Mouse (Mus musculus) intestine, embryonic 15.5 days (tissue): ENCODE data around the gene Snx18. TPM values are rescaled to one million over a fixed set of nuclear protein-coding genes. Genes with fewer than 3 reads are reported as not detected.

Experiments used
- ATAC-seq: fragments of 200-750 bp; cut with Nextera tagmentation; 2 replicates; pipeline ENCODE4 v1.8.0; 2017; ENCODE audit warnings: moderate TSS enrichment, moderate library complexity
- H3K27ac ChIP-seq: fragments of 300-500 bp; sonication (generic); 2 replicates; pipeline ENCODE4 v1.5.1; 2015; ENCODE audit warnings: mild to moderate bottlenecking, inconsistent platforms
- H3K27me3 ChIP-seq: fragments of 300-500 bp; sonication (generic); replicated peaks from 2 replicates; pipeline ENCODE4 v1.6.1; 2015; ENCODE audit warnings: inconsistent platforms
- H3K36me3 ChIP-seq: fragments of 300-500 bp; sonication (generic); 2 replicates; pipeline ENCODE4 v1.6.1; 2015; ENCODE audit warnings: inconsistent platforms
- H3K4me1 ChIP-seq: fragments of 300-500 bp; sonication (generic); replicated peaks from 2 replicates; pipeline ENCODE4 v1.6.1; 2015; ENCODE audit warnings: inconsistent platforms
- H3K4me2 ChIP-seq: fragments of 300-500 bp; sonication (generic); replicated peaks from 2 replicates; pipeline ENCODE4 v1.6.1; 2015; ENCODE audit warnings: mild to moderate bottlenecking, inconsistent platforms
- H3K4me3 ChIP-seq: fragments of 300-500 bp; sonication (generic); replicated peaks from 2 replicates; pipeline ENCODE4 v1.5.1; 2015; ENCODE audit warnings: inconsistent platforms
- H3K9ac ChIP-seq: fragments of 300-500 bp; sonication (generic); 2 replicates; pipeline ENCODE4 v1.6.1; 2015; ENCODE audit warnings: inconsistent platforms
- H3K9me3 ChIP-seq: fragments of 300-500 bp; sonication (generic); 2 replicates; pipeline ENCODE4 v1.6.1; 2016; ENCODE audit warnings: inconsistent platforms
- WGBS: fragments of 180-500 bp; shearing (Covaris S2); methylation state at CpG from one replicate; pipeline ENCODE4 v1.1.7; 2015; 5-methylcytosine and 5-hydroxymethylcytosine counted together
- polyA plus RNA-seq: library from polyadenylated mRNA; unstranded; fragments of >200 nt; fragmentation: Nextera tagmentation; extraction: Ambion mirVana; gene quantifications from 2 replicates; pipeline ENCODE4 v1.2.1, GENCODE M21; 2015

Snx18 gene
- polyA plus RNA-seq, 1 experiment from 2014 or later = 20.3 TPM

GRCm38 (mm10) chr13:113601831-113602604 lies 16.3 kb downstream of the Snx18 start:
- H3K4me2 ChIP-seq = peak overlapping the region; percentile 15; the same call in 1 of the 2 replicates
- peak overlapping the region; percentile 18; the same call in 1 of the 2 replicates for H3K27ac ChIP-seq

GRCm38 (mm10) chr13:113600531-113601463 lies 17.6 kb downstream of the Snx18 start:
- no peak overlapping the region for H3K4me2 ChIP-seq
- no peaks in the 10 kb centered on the region for H3K27me3 ChIP-seq
- no peak overlapping the region for H3K27ac ChIP-seq
- no peaks in the 10 kb centered on the region for H3K36me3 ChIP-seq
- H3K4me3 ChIP-seq = no peak overlapping the region
- H3K9me3 ChIP-seq = no peaks in the 10 kb centered on the region
- no peak overlapping the region for H3K9ac ChIP-seq
- 86% methylated on average over 18 of the region's 18 CpGs for WGBS
- H3K4me1 ChIP-seq = peaks cover 48% of the 10 kb centered on the region
- no peak for ATAC-seq

More at GRCm38 (mm10) chr13:113601831-113602604, 16.3 kb downstream of the Snx18 start:
- Histone ChIP-seq H3K27me3 (no peaks in the 10 kb centered on the region), H3K9ac (no peak overlapping the region), H3K4me1 (peaks cover 44% of the 10 kb centered on the region), H3K36me3 (no peaks in the 10 kb centered on the region), H3K4me3 (no peak overlapping the region), H3K9me3 (no peaks in the 10 kb centered on the region)
- 84% methylated on average over 12 of the region's 12 CpGs for WGBS
- peak; percentile 14; the same call in 1 of the 2 replicates for ATAC-seq

DNA sequence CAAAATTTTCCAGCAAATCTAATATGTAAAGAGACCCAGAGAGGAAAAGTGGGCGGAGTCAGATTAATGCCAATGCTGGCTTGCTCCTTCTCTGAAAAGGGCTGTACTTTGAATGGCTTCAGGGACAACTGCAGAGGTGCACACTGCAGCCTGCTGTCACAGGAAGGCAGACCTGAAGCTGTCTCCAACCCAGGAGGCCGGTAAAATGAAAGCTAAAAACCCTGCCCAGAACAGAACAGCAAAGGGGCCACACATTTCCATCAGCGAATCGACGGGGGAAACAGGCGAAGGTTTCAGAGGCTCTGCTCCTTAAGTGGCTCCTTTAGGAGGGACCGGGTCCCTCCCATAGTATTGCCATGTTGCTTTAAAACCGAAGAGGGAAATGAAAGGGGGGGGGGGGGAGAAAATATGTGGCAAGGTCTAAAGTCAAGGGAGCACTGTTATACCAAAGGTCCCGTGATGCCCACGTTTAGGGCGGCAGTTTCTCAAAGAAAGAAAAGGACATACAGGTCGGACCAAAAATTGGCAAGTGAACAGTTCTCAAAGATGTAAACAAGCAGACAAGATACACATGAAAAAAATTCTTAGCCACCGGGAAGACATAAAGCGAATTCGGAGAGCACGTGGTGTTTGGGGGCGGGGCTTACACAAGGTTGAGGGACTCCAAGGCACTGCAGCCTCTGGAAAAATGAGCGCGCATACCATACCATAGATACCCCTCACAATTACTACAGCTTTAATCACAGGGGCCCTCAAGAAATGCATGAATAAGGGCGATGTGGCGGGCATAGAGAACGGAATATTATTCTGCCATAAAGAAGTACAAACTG lies 18.4 kb downstream of the Snx18 start:
- Histone ChIP-seq H3K27me3 (no peaks in the 10 kb centered on the region), H3K9me3 (no peaks in the 10 kb centered on the region), H3K27ac (no peak overlapping the region), H3K4me1 (peaks cover 46% of the 10 kb centered on the region), H3K4me2 (no peak overlapping the region), H3K36me3 (no peaks in the 10 kb centered on the region), H3K9ac (no peak overlapping the region), H3K4me3 (no peak overlapping the region)
- 89% methylated on average over 22 of the region's 22 CpGs for WGBS
- ATAC-seq = no peak

GRCm38 (mm10) chr13:113597616-113598015 lies 20.7 kb downstream of the Snx18 start:
- no peak overlapping the region for H3K4me2 ChIP-seq
- no peak overlapping the region for H3K4me3 ChIP-seq
- no peak overlapping the region for H3K27ac ChIP-seq
- peaks cover 4% of the 10 kb centered on the region; the same call in 1 of the 2 replicates for H3K36me3 ChIP-seq
- no peaks in the 10 kb centered on the region for H3K9me3 ChIP-seq
- H3K27me3 ChIP-seq = no peaks in the 10 kb centered on the region
- no peak overlapping the region for H3K9ac ChIP-seq
- WGBS = 81% methylated on average over 10 of the region's 10 CpGs
- H3K4me1 ChIP-seq = peaks cover 31% of the 10 kb centered on the region
- ATAC-seq = no peak

DNA sequence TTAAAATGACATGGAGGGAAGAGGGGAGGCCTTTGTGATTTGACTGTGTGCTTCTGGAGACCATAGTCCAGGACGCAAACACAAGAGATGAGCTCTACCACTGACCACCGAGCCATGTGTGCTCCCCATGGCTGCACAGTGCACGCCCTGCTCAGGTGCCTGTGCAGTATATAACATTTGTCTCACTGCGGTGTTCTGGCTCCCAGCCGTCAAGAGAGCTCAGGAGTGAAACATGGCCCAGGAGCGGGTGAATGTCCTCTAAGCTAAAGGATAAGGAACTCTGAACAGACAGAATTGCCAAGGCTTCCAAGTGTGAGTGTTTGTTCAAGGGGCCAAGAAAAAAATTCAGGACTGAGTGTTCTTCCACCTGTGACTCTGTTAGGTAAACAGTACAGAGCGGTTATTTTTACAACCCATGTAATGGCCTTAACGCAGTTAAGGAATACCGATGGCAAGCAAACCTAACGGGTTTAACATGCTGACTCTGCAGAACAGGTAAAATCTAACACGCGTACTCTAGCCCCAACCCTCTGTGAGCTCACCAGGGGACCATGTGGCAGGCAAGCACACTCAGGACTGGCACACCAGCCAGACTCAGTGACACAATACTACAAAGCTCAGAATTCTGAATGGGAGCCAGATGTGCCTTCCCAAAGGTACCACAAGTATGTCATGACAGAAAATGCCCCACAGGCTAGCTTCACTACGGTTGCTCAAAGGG lies 21.4 kb downstream of the Snx18 start:
- peak; percentile 76 for ATAC-seq
- 42% methylated on average over 13 of the region's 13 CpGs for WGBS

DNA sequence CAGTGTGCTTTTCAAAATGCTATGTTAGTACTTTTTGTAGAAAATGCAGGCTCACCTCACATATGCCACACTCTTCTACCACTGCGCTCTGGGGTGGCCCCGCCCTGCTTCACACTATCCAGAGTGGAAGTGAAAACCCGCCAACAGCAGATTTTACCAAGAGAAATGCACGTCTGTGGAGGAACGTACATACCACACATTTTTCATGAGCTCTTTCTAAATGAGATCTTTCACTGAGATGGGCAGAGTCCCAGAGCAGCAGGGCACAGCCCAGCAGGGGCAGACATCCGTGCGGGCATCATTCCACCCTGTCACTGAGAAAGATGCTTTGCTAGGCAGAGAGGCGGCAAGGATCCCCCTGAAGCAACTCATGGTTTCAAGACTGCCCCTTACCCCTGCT lies 22.4 kb downstream of the Snx18 start:
- Histone ChIP-seq H3K27me3 (no peaks in the 10 kb centered on the region), H3K27ac (no peak overlapping the region), H3K9me3 (no peaks in the 10 kb centered on the region), H3K4me1 (peaks cover 31% of the 10 kb centered on the region), H3K4me2 (no peak overlapping the region), H3K9ac (no peak overlapping the region), H3K36me3 (peaks cover 4% of the 10 kb centered on the region; the same call in 1 of the 2 replicates), H3K4me3 (no peak overlapping the region)
- 61% methylated on average over 8 of the region's 8 CpGs for WGBS
- ATAC-seq = peak; percentile 29; the same call in 1 of the 2 replicates

More for the DNA sequence above, 21.4 kb downstream of the Snx18 start:
- Histone ChIP-seq H3K27me3 (no peaks in the 10 kb centered on the region), H3K9ac (no peak overlapping the region; the same call in 1 of the 2 replicates), H3K27ac (no peak overlapping the region), H3K36me3 (peaks cover 4% of the 10 kb centered on the region; the same call in 1 of the 2 replicates), H3K4me3 (no peak overlapping the region), H3K4me1 (peaks cover 31% of the 10 kb centered on the region), H3K4me2 (no peak overlapping the region; the same call in 1 of the 2 replicates), H3K9me3 (no peaks in the 10 kb centered on the region)

DNA sequence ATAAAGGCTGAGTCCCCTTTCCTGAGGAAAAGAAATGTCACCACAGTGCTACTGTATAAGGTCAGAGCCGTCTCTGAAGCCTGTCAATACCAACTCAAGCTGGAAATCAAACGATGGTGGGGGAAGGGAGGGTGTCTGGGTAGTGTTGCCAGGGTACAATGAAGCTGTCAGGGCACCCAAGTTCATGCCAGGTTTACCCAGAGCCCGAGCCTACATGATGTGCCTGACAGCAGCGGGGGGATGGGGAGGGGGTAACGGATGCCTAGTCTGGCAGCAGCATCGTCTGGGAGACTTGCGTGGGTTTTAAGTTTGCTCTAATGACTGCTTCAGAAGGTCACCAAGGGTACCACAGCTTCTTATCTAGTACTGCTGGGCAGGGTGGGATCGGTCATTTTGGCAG lies 23.1 kb downstream of the Snx18 start:
- H3K9ac ChIP-seq = no peak overlapping the region
- H3K4me2 ChIP-seq = no peak overlapping the region
- no peaks in the 10 kb centered on the region for H3K27me3 ChIP-seq
- H3K4me3 ChIP-seq = no peak overlapping the region
- H3K36me3 ChIP-seq = peaks cover 8% of the 10 kb centered on the region; the same call in 1 of the 2 replicates
- H3K27ac ChIP-seq = no peak overlapping the region
- WGBS = 67% methylated on average over 8 of the region's 8 CpGs
- peaks cover 31% of the 10 kb centered on the region for H3K4me1 ChIP-seq
- no peak for ATAC-seq
- no peaks in the 10 kb centered on the region for H3K9me3 ChIP-seq

DNA sequence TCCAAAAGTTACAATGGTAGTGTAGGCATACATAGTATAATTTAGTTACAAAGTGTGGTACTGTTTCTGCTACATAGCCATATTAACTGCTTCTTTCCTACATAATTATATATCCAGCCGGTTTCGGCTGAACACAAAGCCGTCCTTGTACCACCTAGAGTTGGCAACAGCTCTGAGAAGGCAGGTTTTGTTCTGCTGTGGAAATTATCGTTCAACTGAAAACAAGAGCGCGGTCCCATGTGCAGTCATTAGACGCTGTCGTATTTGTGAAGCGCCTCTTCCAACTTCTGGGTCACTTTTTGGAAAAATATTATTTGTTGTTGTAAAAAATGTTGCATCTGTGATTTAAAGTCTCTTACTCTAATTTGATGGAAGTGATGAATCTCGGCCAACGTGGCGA lies 24.0 kb downstream of the Snx18 start:
- Histone ChIP-seq H3K27ac (no peak overlapping the region), H3K27me3 (no peaks in the 10 kb centered on the region), H3K9ac (no peak overlapping the region), H3K4me1 (peaks cover 26% of the 10 kb centered on the region), H3K4me2 (no peak overlapping the region), H3K36me3 (peaks cover 8% of the 10 kb centered on the region; the same call in 1 of the 2 replicates), H3K9me3 (no peaks in the 10 kb centered on the region), H3K4me3 (no peak overlapping the region)
- no peak for ATAC-seq
- 91% methylated on average over 12 of the region's 12 CpGs for WGBS

DNA sequence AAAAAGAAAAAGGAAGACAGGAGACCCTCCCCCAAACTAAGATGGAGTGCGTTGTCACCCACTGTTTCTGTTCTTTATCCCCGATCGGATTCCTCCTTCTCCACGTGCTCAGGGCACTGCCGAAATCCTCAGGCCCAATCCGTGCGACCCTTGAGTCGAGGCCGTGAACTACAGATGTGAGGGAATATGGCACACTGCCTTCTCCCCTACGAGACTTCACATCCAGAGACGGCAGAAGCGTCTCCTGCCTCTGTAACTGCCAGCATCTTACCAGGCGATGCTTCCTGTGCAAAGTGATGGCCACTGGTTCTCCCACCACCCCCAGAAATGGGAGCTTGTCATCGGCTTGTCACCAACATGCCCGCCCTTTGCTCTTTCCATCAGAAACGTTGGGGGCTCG lies 24.7 kb downstream of the Snx18 start:
- no peak for ATAC-seq
- 85% methylated on average over 17 of the region's 17 CpGs for WGBS
- H3K27ac ChIP-seq = no peak overlapping the region

GRCm38 (mm10) chr13:113592703-113593200 lies 25.6 kb downstream of the Snx18 start:
- no peak overlapping the region for H3K4me2 ChIP-seq
- no peak overlapping the region for H3K27ac ChIP-seq
- H3K9ac ChIP-seq = no peak overlapping the region
- H3K4me3 ChIP-seq = no peak overlapping the region
- H3K4me1 ChIP-seq = peaks cover 24% of the 10 kb centered on the region
- H3K36me3 ChIP-seq = peaks cover 8% of the 10 kb centered on the region; the same call in 1 of the 2 replicates
- WGBS = 83% methylated on average over 13 of the region's 13 CpGs
- no peaks in the 10 kb centered on the region for H3K9me3 ChIP-seq
- H3K27me3 ChIP-seq = no peaks in the 10 kb centered on the region
- no peak for ATAC-seq

More for the DNA sequence above, 24.7 kb downstream of the Snx18 start:
- no peaks in the 10 kb centered on the region for H3K9me3 ChIP-seq
- peaks cover 8% of the 10 kb centered on the region; the same call in 1 of the 2 replicates for H3K36me3 ChIP-seq
- H3K9ac ChIP-seq = no peak overlapping the region
- H3K27me3 ChIP-seq = no peaks in the 10 kb centered on the region
- peaks cover 25% of the 10 kb centered on the region for H3K4me1 ChIP-seq
- H3K4me3 ChIP-seq = no peak overlapping the region
- no peak overlapping the region for H3K4me2 ChIP-seq

- ATAC-seq = no peak
- WGBS = 73% methylated on average over 11 of the region's 11 CpGs
- Histone ChIP-seq H3K27ac (no peak overlapping the region), H3K27me3 (no peaks in the 10 kb centered on the region), H3K4me1 (peaks cover 16% of the 10 kb centered on the region), H3K4me2 (no peak overlapping the region), H3K4me3 (no peak overlapping the region), H3K9ac (no peak overlapping the region), H3K9me3 (no peaks in the 10 kb centered on the region), H3K36me3 (peaks cover 8% of the 10 kb centered on the region; the same call in 1 of the 2 replicates)
Measured at GRCm38 (mm10) chr13:113591336-113591735, 27.0 kb downstream of the Snx18 start.
